Mouse (Mus musculus): ENCODE measurements around the gene Dmrtc2. TPM values are rescaled to one million over a fixed set of nuclear protein-coding genes. Genes with fewer than 3 reads are reported as not detected.

Dmrtc2 gene
- total RNA-seq, 1 experiment from 2014 or later: not detected

Other genes with a start within 250 kb of the Dmrtc2 start
- gene Lypd3, start 233.5 kb upstream of the Dmrtc2 start, total RNA-seq (2017): not detected in 2 replicates
- gene Tex101, start 193.4 kb upstream of the Dmrtc2 start, total RNA-seq (2017): not detected in 2 replicates
- not detected in 2 replicates for gene BC049730, start 160.8 kb upstream of the Dmrtc2 start, total RNA-seq (2017)
- not detected in 2 replicates for gene Gm4763, start 143.1 kb upstream of the Dmrtc2 start, total RNA-seq (2017)
- 40.7 and 50.3 TPM in 2 replicates for gene Cd177, start 109.7 kb upstream of the Dmrtc2 start, total RNA-seq (2017)
- 30.5 and 43.1 TPM in 2 replicates for gene Ceacam10, start 92.9 kb upstream of the Dmrtc2 start, total RNA-seq (2017)
- gene Gm9844, start 7.8 kb upstream of the Dmrtc2 start, total RNA-seq (2017): 5.2 and 7.1 TPM in 2 replicates
- not detected in 2 replicates for gene Lypd4, start 116 bp upstream of the Dmrtc2 start, total RNA-seq (2017)
- 834 and 844 TPM in 2 replicates for gene Rps19, start 14.3 kb downstream of the Dmrtc2 start, total RNA-seq (2017)
- 464 and 482 TPM in 2 replicates for gene Cd79a, start 27.3 kb downstream of the Dmrtc2 start, total RNA-seq (2017)
- gene Arhgef1, start 32.9 kb downstream of the Dmrtc2 start, total RNA-seq (2017): 473 and 474 TPM in 2 replicates
- gene Gm4881, start 74.4 kb downstream of the Dmrtc2 start, total RNA-seq (2017): not detected in 2 replicates
- gene Rabac1, start 102.7 kb downstream of the Dmrtc2 start, total RNA-seq (2017): 201 and 229 TPM in 2 replicates
- gene Atp1a3, start 135.9 kb downstream of the Dmrtc2 start, total RNA-seq (2017): 60.2 and 66.9 TPM in 2 replicates
- gene Grik5, start 202.3 kb downstream of the Dmrtc2 start, total RNA-seq (2017): 1.1 and 2.1 TPM in 2 replicates
- gene Zfp574, start 202.5 kb downstream of the Dmrtc2 start, total RNA-seq (2017): 11.6 and 11.9 TPM in 2 replicates